Mouse (Mus musculus) embryonic facial prominence, embryonic 14.5 days (tissue): Measurements from ENCODE around the gene Fam184a. TPM values are rescaled to one million over a fixed set of nuclear protein-coding genes. Genes with fewer than 3 reads are reported as not detected.

Source experiments
- ATAC-seq: fragments of 200-750 bp; cut with Nextera tagmentation; 2 replicates; pipeline ENCODE4 v1.8.0; 2017; ENCODE audit warnings: low read depth, moderate number of reproducible peaks, moderate TSS enrichment
- DNase-seq: peaks from one replicate; pipeline ENCODE4 v3.0.0-alpha.2; 2015; ENCODE audit warnings: low spot score
- H3K27ac ChIP-seq: fragments of 300-500 bp; sonication (generic); replicated peaks from 2 replicates; pipeline ENCODE4 v1.5.1; 2014; ENCODE audit warnings: low read depth, mild to moderate bottlenecking, low read length, moderate library complexity
- H3K27me3 ChIP-seq: fragments of 300-500 bp; sonication (generic); replicated peaks from 2 replicates; pipeline ENCODE4 v1.6.1; 2014; ENCODE audit warnings: low read length; ENCODE audit not compliant: control insufficient read depth, insufficient read depth
- H3K36me3 ChIP-seq: fragments of 300-500 bp; sonication (generic); 2 replicates; pipeline ENCODE4 v1.6.1; 2014; ENCODE audit warnings: low read length, mixed read lengths; ENCODE audit not compliant: control insufficient read depth, insufficient read depth
- H3K4me1 ChIP-seq: fragments of 300-500 bp; sonication (generic); 2 replicates; pipeline ENCODE4 v1.6.1; 2014; ENCODE audit warnings: antibody characterized with exemption, low read length; ENCODE audit not compliant: control insufficient read depth, insufficient read depth
- H3K4me2 ChIP-seq: fragments of 300-500 bp; sonication (generic); 2 replicates; pipeline ENCODE4 v1.6.1; 2014; ENCODE audit warnings: low read depth, mild to moderate bottlenecking, low read length, moderate library complexity, mixed read lengths
- H3K4me3 ChIP-seq: fragments of 300-500 bp; sonication (generic); 2 replicates; pipeline ENCODE4 v1.5.1; 2014; ENCODE audit warnings: low read depth, mild to moderate bottlenecking, low read length
- H3K9ac ChIP-seq: fragments of 300-500 bp; sonication (generic); 2 replicates; pipeline ENCODE4 v1.6.1; 2014; ENCODE audit warnings: low read depth, mild to moderate bottlenecking, low read length, moderate library complexity, mixed read lengths
- H3K9me3 ChIP-seq: fragments of 300-500 bp; sonication (generic); 2 replicates; pipeline ENCODE4 v1.6.1; 2016; ENCODE audit warnings: low read length; ENCODE audit not compliant: control insufficient read depth
- WGBS: fragments of 180-500 bp; shearing (Covaris S2); extraction: QIAGEN DNeasy Blood & Tissue Kit; methylation state at CpG from one replicate; pipeline ENCODE4 v1.1.7; 2014; 5-methylcytosine and 5-hydroxymethylcytosine counted together
- polyA plus RNA-seq: library from polyadenylated mRNA; unstranded; fragments of >200 nt; fragmentation: Nextera tagmentation; extraction: Ambion mirVana; gene quantifications from 2 replicates; pipeline ENCODE4 v1.2.1, GENCODE M21; 2014

Fam184a gene
- polyA plus RNA-seq, 1 experiment from 2014 or later = 4.3 TPM

DNA sequence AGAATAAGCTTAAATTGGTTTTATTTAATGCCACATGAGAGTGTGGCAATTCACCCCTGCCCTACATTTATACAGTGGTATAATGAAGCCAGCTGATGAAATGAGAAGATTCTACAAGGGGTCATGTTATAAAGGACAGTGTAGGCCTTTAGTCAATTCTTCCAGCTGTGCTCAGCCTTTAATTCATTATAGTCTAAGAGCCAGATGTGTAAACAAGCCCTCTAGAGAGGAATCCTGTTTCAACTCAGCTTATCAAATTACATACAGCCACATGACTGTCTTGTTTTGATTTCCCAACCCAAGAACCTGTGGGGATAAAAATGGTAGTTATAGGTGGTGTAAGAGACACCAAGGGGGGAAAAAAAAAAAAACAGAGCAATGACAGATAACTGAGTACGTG, 22.0 kb downstream of the Fam184a start:
- Histone ChIP-seq H3K4me3 (no peak overlapping the region), H3K9ac (no peak overlapping the region), H3K36me3 (no peaks in the 10 kb centered on the region), H3K27ac (no peak overlapping the region), H3K27me3 (no peaks in the 10 kb centered on the region), H3K9me3 (no peaks in the 10 kb centered on the region), H3K4me2 (no peak overlapping the region), H3K4me1 (peaks cover 9% of the 10 kb centered on the region)
- ATAC-seq (peak; percentile 60; the same call in 1 of the 2 replicates), DNase-seq (peak; percentile 63)
- 16% methylated on average over 1 of the region's 1 CpGs for WGBS

DNA sequence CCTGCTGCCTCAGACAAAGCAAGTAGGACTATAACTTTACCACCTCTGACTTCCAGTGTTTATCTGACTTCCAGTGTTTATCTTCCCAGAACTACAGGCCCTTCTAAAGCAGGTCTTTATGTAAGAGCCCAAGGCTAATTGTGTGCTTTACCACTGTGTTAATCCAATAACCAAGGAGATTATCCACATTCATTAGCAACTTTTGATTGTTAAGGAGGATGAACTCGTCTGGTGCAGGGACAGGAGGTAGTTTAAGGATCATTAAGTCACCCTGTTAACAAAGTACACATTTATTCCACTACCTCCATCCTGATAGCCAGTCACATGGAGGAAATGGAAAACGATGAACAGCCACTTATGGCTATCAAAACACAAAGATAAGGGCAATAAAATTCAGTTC, 25.6 kb downstream of the Fam184a start:
- ATAC-seq = no peak

GRCm38 (mm10) chr10:53704516-53704915, 46.4 kb downstream of the Fam184a start:
- no peak for ATAC-seq
- Histone ChIP-seq H3K9ac (no peak overlapping the region), H3K27ac (no peak overlapping the region), H3K4me1 (no peaks in the 10 kb centered on the region), H3K36me3 (no peaks in the 10 kb centered on the region), H3K4me3 (no peak overlapping the region), H3K27me3 (no peaks in the 10 kb centered on the region), H3K4me2 (no peak overlapping the region), H3K9me3 (no peaks in the 10 kb centered on the region)
- no peak for DNase-seq
- WGBS = 91% methylated on average over 9 of the region's 9 CpGs

More for the DNA sequence above, 25.6 kb downstream of the Fam184a start:
- no peaks in the 10 kb centered on the region for H3K27me3 ChIP-seq
- WGBS = 43% methylated on average over 2 of the region's 2 CpGs
- no peak overlapping the region for H3K9ac ChIP-seq
- peaks cover 4% of the 10 kb centered on the region; the same call in 1 of the 2 replicates for H3K9me3 ChIP-seq
- DNase-seq = no peak
- no peak overlapping the region for H3K4me3 ChIP-seq
- H3K4me1 ChIP-seq = peaks cover 9% of the 10 kb centered on the region
- H3K4me2 ChIP-seq = no peak overlapping the region
- H3K36me3 ChIP-seq = no peaks in the 10 kb centered on the region
- H3K27ac ChIP-seq = no peak overlapping the region

GRCm38 (mm10) chr10:53698531-53698930, 52.4 kb downstream of the Fam184a start:
- no peaks in the 10 kb centered on the region for H3K4me1 ChIP-seq
- no peaks in the 10 kb centered on the region for H3K36me3 ChIP-seq
- no peak overlapping the region for H3K27ac ChIP-seq
- ATAC-seq (no peak), DNase-seq (no peak)
- no peaks in the 10 kb centered on the region for H3K27me3 ChIP-seq
- no peak overlapping the region for H3K4me2 ChIP-seq
- H3K4me3 ChIP-seq = no peak overlapping the region
- WGBS = 89% methylated on average over 10 of the region's 10 CpGs
- H3K9me3 ChIP-seq = no peaks in the 10 kb centered on the region
- H3K9ac ChIP-seq = no peak overlapping the region

GRCm38 (mm10) chr10:53694757-53695156, 56.2 kb downstream of the Fam184a start:
- H3K36me3 ChIP-seq = no peaks in the 10 kb centered on the region
- ATAC-seq (no peak), DNase-seq (no peak)
- H3K9me3 ChIP-seq = no peaks in the 10 kb centered on the region
- H3K4me2 ChIP-seq = no peak overlapping the region
- no peak overlapping the region for H3K27ac ChIP-seq
- H3K4me1 ChIP-seq = no peaks in the 10 kb centered on the region
- no peak overlapping the region for H3K9ac ChIP-seq
- 75% methylated on average over 5 of the region's 5 CpGs for WGBS
- no peaks in the 10 kb centered on the region for H3K27me3 ChIP-seq
- no peak overlapping the region for H3K4me3 ChIP-seq

DNA sequence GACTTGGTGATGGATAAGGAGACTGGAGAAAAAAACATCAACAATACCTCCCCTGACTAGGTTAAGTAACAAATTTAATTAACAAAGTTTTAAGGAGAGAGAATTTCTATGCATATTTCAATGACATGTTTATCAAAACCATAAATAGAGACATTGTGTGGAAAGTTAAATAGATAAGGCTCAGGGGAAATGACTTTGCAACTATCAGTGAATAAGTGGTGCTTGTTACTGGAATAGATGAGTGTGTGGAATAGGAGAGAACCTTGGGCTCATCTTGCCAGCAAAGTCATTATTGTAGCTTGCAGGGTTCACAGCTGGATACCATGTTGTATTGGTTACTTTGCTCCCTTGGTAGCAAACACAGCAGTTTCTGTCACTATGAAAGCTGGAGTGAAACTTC, 59.7 kb downstream of the Fam184a start:
- Histone ChIP-seq H3K27me3 (no peaks in the 10 kb centered on the region), H3K36me3 (no peaks in the 10 kb centered on the region), H3K4me3 (no peak overlapping the region), H3K27ac (no peak overlapping the region), H3K4me1 (no peaks in the 10 kb centered on the region), H3K9me3 (no peaks in the 10 kb centered on the region), H3K9ac (no peak overlapping the region), H3K4me2 (no peak overlapping the region)
- DNase-seq = no peak
- no peak for ATAC-seq

GRCm38 (mm10) chr10:53688952-53689584, 61.9 kb downstream of the Fam184a start:
- Histone ChIP-seq H3K4me2 (no peak overlapping the region), H3K27me3 (no peaks in the 10 kb centered on the region), H3K36me3 (no peaks in the 10 kb centered on the region), H3K9ac (no peak overlapping the region), H3K9me3 (no peaks in the 10 kb centered on the region), H3K27ac (no peak overlapping the region), H3K4me1 (no peaks in the 10 kb centered on the region), H3K4me3 (no peak overlapping the region)
- WGBS = 87% methylated on average over 4 of the region's 4 CpGs
- ATAC-seq (no peak), DNase-seq (no peak)

DNA sequence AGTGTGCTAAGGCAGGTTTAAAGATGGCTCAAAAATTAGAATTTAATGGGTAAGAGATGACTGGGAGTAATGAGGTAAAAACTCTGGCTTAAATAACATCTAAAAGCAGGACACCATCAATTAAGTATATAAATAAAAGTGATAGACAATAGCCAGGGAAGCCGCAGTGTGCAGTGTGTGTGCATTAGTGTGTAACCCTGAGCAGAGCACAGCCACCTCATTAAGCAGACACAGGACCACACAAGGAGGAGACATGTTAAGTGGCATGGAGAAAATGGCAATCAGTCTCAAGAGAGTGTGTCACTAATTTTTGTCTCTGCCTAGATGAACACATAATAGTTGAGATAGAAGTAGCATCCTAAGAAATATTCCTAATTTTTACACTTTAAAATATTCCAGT, 62.4 kb downstream of the Fam184a start:
- DNase-seq (no peak), ATAC-seq (no peak)
- Histone ChIP-seq H3K4me1 (no peaks in the 10 kb centered on the region), H3K9me3 (no peaks in the 10 kb centered on the region), H3K27me3 (no peaks in the 10 kb centered on the region), H3K4me3 (no peak overlapping the region), H3K36me3 (no peaks in the 10 kb centered on the region), H3K9ac (no peak overlapping the region), H3K4me2 (no peak overlapping the region), H3K27ac (no peak overlapping the region)
- 79% methylated on average over 1 of the region's 1 CpGs for WGBS

- DNase-seq (no peak), ATAC-seq (no peak)
- Histone ChIP-seq H3K27me3 (no peaks in the 10 kb centered on the region), H3K4me1 (no peaks in the 10 kb centered on the region), H3K4me3 (no peak overlapping the region), H3K27ac (no peak overlapping the region), H3K36me3 (no peaks in the 10 kb centered on the region), H3K4me2 (no peak overlapping the region), H3K9ac (no peak overlapping the region), H3K9me3 (no peaks in the 10 kb centered on the region)
- WGBS = 65% methylated on average over 5 of the region's 5 CpGs
Measured at GRCm38 (mm10) chr10:53687888-53688287, 63.0 kb downstream of the Fam184a start.
